Mouse (Mus musculus) B cell, adult (primary cell): ENCODE measurements around the gene Ndufaf7. TPM values are rescaled to one million over a fixed set of nuclear protein-coding genes. Genes with fewer than 3 reads are reported as not detected.

Experiments
- total RNA-seq: library from RNA; stranded (reverse); gene quantifications from 4 replicates; pipeline ENCODE4 v1.2.4, GENCODE M21; 2023; ENCODE audit not compliant: inconsistent age

The Ndufaf7 gene
- total RNA-seq, result 14.6 to 27.1 TPM (median 22.5 TPM) in 4 replicates

GRCm38 (mm10) chr17:78936466-78937228 is at the start of gene Ndufaf7, which contains the start of gene Cebpz:
Ndufaf7 (plus strand) TSS chr17:78937136.
Cebpz (minus strand) TSS chr17:78937066.

DNA sequence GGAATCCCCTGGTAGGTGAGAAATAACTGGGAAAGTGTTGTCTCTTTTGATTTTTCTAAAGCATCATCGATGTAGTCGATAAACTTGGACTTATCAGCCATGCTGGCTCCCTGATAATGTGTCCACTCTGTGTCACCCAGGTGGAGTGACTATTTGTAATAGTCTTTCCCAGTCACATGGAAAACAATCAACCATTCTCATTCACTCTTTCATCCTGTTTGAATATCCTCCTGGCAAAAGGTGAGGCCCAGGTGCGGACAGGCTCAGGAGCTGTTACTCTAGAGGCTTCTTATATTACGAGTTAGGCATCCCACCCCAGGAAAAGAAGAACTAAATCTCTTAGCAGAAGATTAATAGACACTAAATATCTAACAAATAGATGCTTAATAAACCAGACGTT is 30.0 kb upstream of the Ndufaf7 start, which contains the start of gene Sult6b1:
TSS of gene Sult6b1 (minus strand) at position 101 of the 400 bp plus-strand sequence.

DNA sequence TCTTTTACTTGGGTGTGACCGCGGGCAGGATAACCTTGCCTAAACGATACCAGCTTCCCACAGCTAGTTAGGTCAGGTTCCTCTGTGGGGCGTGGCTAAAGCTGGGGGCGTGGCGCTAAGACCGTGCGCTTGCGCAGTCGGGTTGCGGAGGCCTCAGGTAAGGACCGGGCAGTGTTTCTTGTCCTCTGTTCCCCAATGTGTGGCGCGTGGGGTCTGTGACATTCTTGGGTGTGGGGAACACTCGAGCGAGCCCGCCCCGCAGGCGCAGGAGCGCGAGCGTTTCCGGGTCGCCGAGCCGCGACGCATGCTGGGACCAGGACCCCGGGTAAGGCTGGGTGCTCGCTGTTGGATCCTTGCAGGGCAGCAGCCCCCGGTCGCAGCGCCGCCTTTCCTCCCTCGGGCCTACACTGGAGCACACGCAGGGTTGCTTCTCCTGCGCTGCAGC is 20.5 kb upstream of the Ndufaf7 start, which contains the start of gene Cebpzos:
TSS of gene Cebpzos (plus strand) at position 132 of the 445 bp plus-strand sequence.

Other genes starting within 250 kb of the Ndufaf7 start
- 28.2 to 32.6 TPM (median 31.5 TPM) in 4 replicates for gene Strn, start 199.9 kb upstream of the Ndufaf7 start, total RNA-seq
- gene Heatr5b, start 101.8 kb upstream of the Ndufaf7 start, total RNA-seq, result 28.9 to 36.5 TPM (median 34.7 TPM) in 4 replicates
- 23.0 to 36.0 TPM (median 29.0 TPM) in 4 replicates for gene Gpatch11, start 101.6 kb upstream of the Ndufaf7 start, total RNA-seq
- gene Eif2ak2, start 54.6 kb upstream of the Ndufaf7 start, total RNA-seq, result 29.5 to 43.2 TPM (median 34.2 TPM) in 4 replicates
- gene Sult6b1, start 30.1 kb upstream of the Ndufaf7 start, total RNA-seq, result not detected in 4 replicates
- 9.1 to 15.7 TPM (median 12.5 TPM) in 4 replicates for gene Cebpzos, start 20.6 kb upstream of the Ndufaf7 start, total RNA-seq
- 102 to 113 TPM (median 109 TPM) in 4 replicates for gene Cebpz, start 70 bp upstream of the Ndufaf7 start, total RNA-seq
- gene Prkd3, start 83.7 kb downstream of the Ndufaf7 start, total RNA-seq, result 40.7 to 50.1 TPM (median 45.8 TPM) in 4 replicates
- gene Qpct, start 114.8 kb downstream of the Ndufaf7 start, total RNA-seq, result not detected in 4 replicates